Mouse (Mus musculus) neural tube, embryonic 11.5 days (tissue): ENCODE measurements at regions not wholly inside any gene's neighbourhood (a gene's known extent, or its start where the extent isn't known, plus 50 kb on each side); places are given as distances from the start of the nearest gene placed in this dataset.
"Not testable (repeated sequence)": the region's sequence is repeated elsewhere in the genome, so short reads cannot be mapped to it uniquely, and the experiment has no call there.

ENCODE experiments used
- ATAC-seq: fragments of 200-750 bp; cut with Nextera tagmentation; 2 replicates; pipeline ENCODE4 v1.8.0; 2017; ENCODE audit warnings: moderate number of reproducible peaks, mild to moderate bottlenecking, moderate TSS enrichment, moderate library complexity; ENCODE audit not compliant: insufficient read depth, low FRiP score, low TSS enrichment
- DNase-seq: peaks from one replicate; pipeline ENCODE4 v3.0.0-alpha.2; 2015; ENCODE audit warnings: low spot score
- H3K27ac ChIP-seq: fragments of 300-500 bp; sonication (generic); 2 replicates; pipeline ENCODE4 v1.5.1; 2014; ENCODE audit warnings: low read depth, mild to moderate bottlenecking, low read length
- H3K27me3 ChIP-seq: fragments of 300-500 bp; sonication (generic); 2 replicates; pipeline ENCODE4 v1.6.1; 2014; ENCODE audit warnings: mild to moderate bottlenecking, low read length, mixed read lengths; ENCODE audit not compliant: control insufficient read depth, insufficient read depth
- H3K36me3 ChIP-seq: fragments of 300-500 bp; sonication (generic); 2 replicates; pipeline ENCODE4 v1.6.1; 2014; ENCODE audit warnings: mild to moderate bottlenecking, low read length, moderate library complexity, mixed read lengths; ENCODE audit not compliant: control insufficient read depth, insufficient read depth
- H3K4me1 ChIP-seq: fragments of 300-500 bp; sonication (generic); 2 replicates; pipeline ENCODE4 v1.6.1; 2014; ENCODE audit warnings: low read length, mixed read lengths; ENCODE audit not compliant: control insufficient read depth, insufficient read depth
- H3K4me2 ChIP-seq: fragments of 300-500 bp; sonication (generic); 2 replicates; pipeline ENCODE4 v1.6.1; 2014; ENCODE audit warnings: low read depth, mild to moderate bottlenecking, moderate library complexity
- H3K4me3 ChIP-seq: fragments of 300-500 bp; sonication (generic); 2 replicates; pipeline ENCODE4 v1.5.1; 2014; ENCODE audit warnings: low read depth, low read length
- H3K9ac ChIP-seq: fragments of 300-500 bp; sonication (generic); 2 replicates; pipeline ENCODE4 v1.6.1; 2014; ENCODE audit warnings: mild to moderate bottlenecking, low read length
- H3K9me3 ChIP-seq: fragments of 300-500 bp; sonication (generic); 2 replicates; pipeline ENCODE4 v1.6.1; 2016; ENCODE audit warnings: low read length; ENCODE audit not compliant: control insufficient read depth
- WGBS: fragments of 180-500 bp; shearing (Covaris S2); extraction: QIAGEN DNeasy Blood & Tissue Kit; methylation state at CpG from one replicate; pipeline ENCODE4 v1.1.7; 2014; 5-methylcytosine and 5-hydroxymethylcytosine counted together

DNA sequence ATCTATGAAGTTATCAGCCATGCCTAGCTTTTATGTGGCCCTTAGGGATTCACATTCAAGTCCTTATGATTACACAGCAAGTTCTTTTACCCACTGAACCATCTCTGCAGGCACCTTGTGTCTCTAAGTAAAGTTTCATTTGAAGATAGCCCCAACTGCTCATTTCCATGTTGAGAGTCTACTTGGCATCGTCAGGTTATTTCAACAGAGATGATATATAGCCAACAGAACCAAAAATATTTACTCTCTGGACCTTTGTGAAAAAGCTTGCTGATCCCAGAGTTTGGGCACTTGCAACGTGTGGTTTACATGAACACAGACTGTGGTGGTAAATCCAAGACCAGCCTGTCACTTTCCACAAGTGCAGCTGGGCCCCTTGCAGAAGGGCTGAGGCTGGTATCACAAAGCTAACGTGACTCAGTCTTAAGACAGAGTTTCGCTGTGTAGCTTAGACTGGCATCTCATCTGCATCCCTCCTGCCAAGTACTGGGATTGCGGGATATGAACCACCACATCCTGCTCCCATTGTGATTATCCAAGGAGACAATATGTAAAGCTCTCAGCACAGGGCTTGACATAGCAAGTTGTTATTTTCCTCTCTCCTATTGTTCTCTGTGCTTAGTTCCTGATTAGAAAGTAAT is 105.0 kb upstream of the Lnx1 start:
- ATAC-seq = no peak
- Histone ChIP-seq H3K9ac (no peak overlapping the region), H3K27me3 (no peaks in the 10 kb centered on the region), H3K4me2 (no peak overlapping the region), H3K4me1 (no peaks in the 10 kb centered on the region), H3K27ac (no peak overlapping the region), H3K36me3 (no peaks in the 10 kb centered on the region), H3K9me3 (no peaks in the 10 kb centered on the region), H3K4me3 (no peak overlapping the region)
- 77% methylated on average over 5 of the region's 5 CpGs for WGBS
- DNase-seq = no peak

DNA sequence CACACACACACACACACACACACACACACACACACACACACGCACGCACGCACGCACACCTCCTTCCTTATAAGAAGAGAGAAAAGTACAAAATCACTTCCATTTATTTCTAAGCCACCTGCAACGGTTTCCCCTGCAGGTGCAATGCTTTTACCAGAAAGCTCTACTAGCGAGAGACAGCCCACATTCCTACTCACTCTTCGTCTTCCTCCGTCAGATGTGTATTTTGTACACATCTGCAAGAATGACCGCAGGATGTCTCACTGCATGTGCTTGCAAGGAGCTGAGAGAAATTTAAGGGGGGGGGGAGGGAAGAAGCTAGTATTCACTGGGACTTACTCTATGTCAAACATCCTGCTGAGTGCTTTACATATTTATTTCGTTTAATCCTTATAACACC is 99.2 kb upstream of the Lnx1 start:
- H3K4me1 ChIP-seq = no peaks in the 10 kb centered on the region
- H3K36me3 ChIP-seq = no peaks in the 10 kb centered on the region
- H3K9me3 ChIP-seq = no peaks in the 10 kb centered on the region
- H3K4me2 ChIP-seq = no peak overlapping the region
- WGBS = 74% methylated on average over 10 of the region's 10 CpGs
- ATAC-seq = no peak
- H3K9ac ChIP-seq = no peak overlapping the region
- no peak overlapping the region for H3K4me3 ChIP-seq
- no peaks in the 10 kb centered on the region for H3K27me3 ChIP-seq
- H3K27ac ChIP-seq = no peak overlapping the region
- no peak for DNase-seq

DNA sequence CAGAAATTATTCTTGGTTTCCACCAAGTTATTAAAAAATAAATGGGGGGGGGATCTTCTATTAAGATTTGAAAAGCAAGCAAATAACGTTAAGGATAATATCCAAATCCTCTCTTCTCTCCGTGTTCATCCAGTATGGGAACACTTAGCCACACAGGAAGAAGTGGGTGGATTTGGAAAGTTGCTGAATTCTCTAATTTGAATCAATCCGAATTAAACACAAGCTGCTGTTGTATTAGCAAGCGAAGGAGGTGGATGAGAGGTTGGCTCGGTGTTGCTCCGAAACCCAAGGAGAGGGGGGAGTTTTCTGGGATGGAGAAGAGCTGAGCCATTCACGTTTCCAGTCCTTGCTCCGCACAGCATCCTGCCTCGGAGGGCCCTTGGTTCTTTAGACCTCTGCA is 97.6 kb upstream of the Lnx1 start:
- DNase-seq (no peak), ATAC-seq (no peak)
- H3K9me3 ChIP-seq = no peaks in the 10 kb centered on the region
- no peak overlapping the region for H3K4me2 ChIP-seq
- no peaks in the 10 kb centered on the region for H3K27me3 ChIP-seq
- H3K4me3 ChIP-seq = no peak overlapping the region
- H3K4me1 ChIP-seq = no peaks in the 10 kb centered on the region
- no peak overlapping the region for H3K9ac ChIP-seq
- H3K27ac ChIP-seq = no peak overlapping the region
- no peaks in the 10 kb centered on the region for H3K36me3 ChIP-seq
- 57% methylated on average over 9 of the region's 9 CpGs for WGBS

DNA sequence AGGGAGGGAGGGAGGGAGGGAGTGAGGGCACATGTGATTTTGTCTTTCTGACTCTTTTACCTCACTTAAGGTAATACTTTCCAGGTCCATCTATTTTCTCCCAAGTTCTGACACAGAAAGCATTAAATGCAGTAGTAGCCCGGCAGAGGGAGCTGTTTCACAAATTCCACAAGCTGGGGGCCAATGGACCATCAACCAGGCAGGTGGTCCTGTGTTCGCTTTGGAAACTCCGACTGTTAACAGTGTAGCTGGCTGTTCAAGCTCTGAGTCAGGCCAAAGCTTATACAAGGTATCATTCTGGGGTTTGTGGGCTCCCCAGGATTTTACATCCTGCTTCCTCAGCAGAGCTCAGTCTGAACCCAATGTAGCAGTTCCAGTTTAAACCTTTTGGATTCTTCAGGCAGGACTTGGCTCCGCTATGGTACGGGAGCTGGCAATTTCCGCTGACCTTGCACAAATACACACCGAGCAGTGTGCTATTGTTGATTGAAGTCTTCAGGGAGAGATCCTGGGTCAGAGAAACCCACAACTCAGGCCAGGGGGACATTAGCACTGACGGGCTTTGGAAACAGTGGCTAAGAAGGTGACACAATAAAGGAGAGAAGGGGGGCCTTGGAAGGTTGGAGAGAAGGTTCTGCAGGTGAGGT is 93.8 kb upstream of the Lnx1 start:
- Histone ChIP-seq H3K36me3 (no peaks in the 10 kb centered on the region), H3K4me3 (no peak overlapping the region), H3K9ac (no peak overlapping the region), H3K4me2 (no peak overlapping the region), H3K27ac (no peak overlapping the region), H3K27me3 (no peaks in the 10 kb centered on the region), H3K4me1 (peaks cover 9% of the 10 kb centered on the region), H3K9me3 (no peaks in the 10 kb centered on the region)
- peak; percentile 79 for DNase-seq
- no peak for ATAC-seq
- WGBS = 43% methylated on average over 8 of the region's 8 CpGs

DNA sequence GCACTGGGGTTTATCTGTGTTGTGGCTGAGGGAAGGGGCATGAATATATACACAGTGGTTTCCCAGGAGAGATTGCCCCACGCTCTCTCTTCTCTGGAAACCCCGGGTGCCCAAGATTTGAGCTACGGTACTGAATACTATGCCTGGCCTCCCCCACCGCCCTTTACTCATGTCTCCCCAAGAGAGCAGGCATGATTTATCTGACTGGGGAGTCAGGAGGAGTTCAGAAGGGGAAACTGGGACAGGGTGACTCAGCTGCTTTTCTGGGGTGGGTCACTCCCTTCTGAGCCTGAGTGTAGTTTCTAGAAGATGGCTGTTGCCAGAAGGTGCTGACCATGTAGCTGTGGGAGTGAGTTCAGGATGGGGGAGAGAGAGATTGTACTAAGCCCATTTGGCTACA is 92.0 kb upstream of the Lnx1 start:
- no peak for ATAC-seq
- H3K4me2 ChIP-seq = no peak overlapping the region
- H3K4me1 ChIP-seq = peaks cover 9% of the 10 kb centered on the region
- DNase-seq = no peak
- no peaks in the 10 kb centered on the region for H3K9me3 ChIP-seq
- no peaks in the 10 kb centered on the region for H3K36me3 ChIP-seq
- WGBS = 77% methylated on average over 4 of the region's 4 CpGs
- H3K4me3 ChIP-seq = no peak overlapping the region
- no peak overlapping the region for H3K9ac ChIP-seq
- no peak overlapping the region for H3K27ac ChIP-seq
- no peaks in the 10 kb centered on the region for H3K27me3 ChIP-seq

- Histone ChIP-seq H3K4me3 (no peak overlapping the region), H3K27me3 (no peaks in the 10 kb centered on the region), H3K36me3 (no peaks in the 10 kb centered on the region), H3K9me3 (no peaks in the 10 kb centered on the region), H3K9ac (no peak overlapping the region), H3K4me2 (no peak overlapping the region), H3K4me1 (peaks cover 9% of the 10 kb centered on the region), H3K27ac (no peak overlapping the region)
- 58% methylated on average over 4 of the region's 4 CpGs for WGBS
- ATAC-seq = no peak
- no peak for DNase-seq
These were observed 90.7 kb upstream of the Lnx1 start for GRCm38 (mm10) chr5:74793431-74793830.

GRCm38 (mm10) chr5:74792936-74793335 is 90.2 kb upstream of the Lnx1 start:
- H3K4me3 ChIP-seq = no peak overlapping the region
- H3K4me1 ChIP-seq = peaks cover 9% of the 10 kb centered on the region
- H3K4me2 ChIP-seq = no peak overlapping the region
- peak overlapping the region; percentile 66 for H3K27ac ChIP-seq
- H3K9ac ChIP-seq = no peak overlapping the region
- H3K36me3 ChIP-seq = no peaks in the 10 kb centered on the region
- no peaks in the 10 kb centered on the region for H3K27me3 ChIP-seq
- peak; percentile 28 for DNase-seq
- no peak for ATAC-seq
- 15% methylated on average over 8 of the region's 8 CpGs for WGBS
- no peaks in the 10 kb centered on the region for H3K9me3 ChIP-seq

DNA sequence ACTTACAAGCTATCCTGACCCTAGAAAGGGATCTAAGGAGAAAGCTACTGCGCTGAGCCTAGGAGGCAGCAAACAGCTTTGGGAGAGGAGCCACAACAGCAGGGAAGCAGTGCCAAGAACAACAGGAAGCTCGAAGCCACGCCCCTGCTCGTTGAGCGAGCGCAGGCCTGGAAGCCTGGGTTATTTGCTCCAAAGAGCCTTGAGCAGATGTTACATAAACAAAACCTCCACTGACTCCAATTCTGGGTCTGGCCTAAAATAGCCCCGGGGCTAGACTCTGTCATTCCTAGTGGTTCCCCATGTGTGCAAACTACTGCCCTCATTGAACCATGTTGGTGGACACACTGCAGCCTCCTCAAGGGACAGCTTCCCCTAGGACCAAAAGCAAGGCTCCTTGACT is 89.6 kb upstream of the Lnx1 start:
- DNase-seq (peak; percentile 76), ATAC-seq (peak; percentile 27; the same call in 1 of the 2 replicates)
- Histone ChIP-seq H3K27ac (peak overlapping the region; percentile 66), H3K27me3 (no peaks in the 10 kb centered on the region), H3K9ac (0 out of 2 replicates have a peak overlapping the region, but pooled peaks have one; percentile 29), H3K4me1 (peaks cover 9% of the 10 kb centered on the region), H3K4me2 (peak overlapping the region; percentile 33), H3K9me3 (no peaks in the 10 kb centered on the region), H3K4me3 (no peak overlapping the region), H3K36me3 (no peaks in the 10 kb centered on the region)
- WGBS = 2% methylated on average over 7 of the region's 7 CpGs

- not testable (repeated sequence) for H3K27me3 ChIP-seq, H3K9me3 ChIP-seq, ATAC-seq, DNase-seq, H3K4me1 ChIP-seq, H3K4me3 ChIP-seq, H3K27ac ChIP-seq, H3K36me3 ChIP-seq, H3K4me2 ChIP-seq, H3K9ac ChIP-seq
- WGBS = 94% methylated on average over 4 of the region's 4 CpGs
These were observed 87.8 kb upstream of the Lnx1 start for GRCm38 (mm10) chr5:74790501-74790900.
